Mouse (Mus musculus): ENCODE data around the gene Pde1a. TPM values are rescaled to one million over a fixed set of nuclear protein-coding genes. Genes with fewer than 3 reads are reported as not detected.
"Not testable (repeated sequence)": the region's sequence is repeated elsewhere in the genome, so short reads cannot be mapped to it uniquely, and the experiment has no call there.

Gene Pde1a
- polyA plus RNA-seq, 2 experiments from 2014 or later: not detected

- ATAC-seq: no peak
Observed at GRCm38 (mm10) chr2:79945898-79946675, 183.2 kb downstream of the Pde1a start.

- no peak for ATAC-seq
Observed at GRCm38 (mm10) chr2:79934660-79935059, 194.6 kb downstream of the Pde1a start.

GRCm38 (mm10) chr2:79922356-79922755 is 206.9 kb downstream of the Pde1a start:
- ATAC-seq: no peak

- ATAC-seq: no peak
Observed at GRCm38 (mm10) chr2:79921375-79921774, 207.9 kb downstream of the Pde1a start.

- no peak for ATAC-seq
Observed at GRCm38 (mm10) chr2:79920438-79920837, 208.8 kb downstream of the Pde1a start.

- no peak for ATAC-seq
Observed at GRCm38 (mm10) chr2:79901841-79902510, 227.3 kb downstream of the Pde1a start.

- ATAC-seq: no peak
Observed at GRCm38 (mm10) chr2:79898522-79898921, 230.7 kb downstream of the Pde1a start.

GRCm38 (mm10) chr2:79892829-79893228 is 236.4 kb downstream of the Pde1a start:
- ATAC-seq: no peak

GRCm38 (mm10) chr2:79891760-79892570 is 237.3 kb downstream of the Pde1a start:
- ATAC-seq: no peak

GRCm38 (mm10) chr2:79890726-79891125 is 238.5 kb downstream of the Pde1a start:
- no peak for ATAC-seq

GRCm38 (mm10) chr2:79883631-79884350 is 245.5 kb downstream of the Pde1a start:
- ATAC-seq: no peak

- ATAC-seq: no peak
Observed at GRCm38 (mm10) chr2:79883210-79883609, 246.0 kb downstream of the Pde1a start.

GRCm38 (mm10) chr2:79865275-79865999 is 263.8 kb downstream of the Pde1a start:
- peak; percentile 73 for ATAC-seq

GRCm38 (mm10) chr2:79856874-79857273 is 272.4 kb downstream of the Pde1a start:
- ATAC-seq: no peak

- ATAC-seq: not testable (repeated sequence)
Observed at GRCm38 (mm10) chr2:79847396-79847795, 281.9 kb downstream of the Pde1a start.

- ATAC-seq: no peak
Observed at GRCm38 (mm10) chr2:79839513-79839912, 289.7 kb downstream of the Pde1a start.

GRCm38 (mm10) chr2:79839090-79839489 is 290.2 kb downstream of the Pde1a start:
- ATAC-seq: no peak

- ATAC-seq: no peak
Observed at GRCm38 (mm10) chr2:79825853-79826252, 303.4 kb downstream of the Pde1a start.

- ATAC-seq: no peak
Observed at GRCm38 (mm10) chr2:79819543-79819942, 309.7 kb downstream of the Pde1a start.

- ATAC-seq: no peak
Observed at GRCm38 (mm10) chr2:79815708-79816484, 313.4 kb downstream of the Pde1a start.

- no peak for ATAC-seq
Observed at GRCm38 (mm10) chr2:79798627-79799026, 330.6 kb downstream of the Pde1a start.
